Mouse (Mus musculus) activated CD4-positive, CD25-positive, alpha-beta regulatory T cell (primary cell): ENCODE measurements around the gene Gm11099. TPM values are rescaled to one million over a fixed set of nuclear protein-coding genes. Genes with fewer than 3 reads are reported as not detected.

Source experiments
- polyA plus RNA-seq, 2 experiments: library from polyadenylated mRNA; unstranded; fragments of 100-300 nt; shearing (Covaris generic); gene quantifications; one replicate each; pipeline ENCODE4 v1.2.1; 2017

Gm11099 gene
- polyA plus RNA-seq, result not detected

DNA sequence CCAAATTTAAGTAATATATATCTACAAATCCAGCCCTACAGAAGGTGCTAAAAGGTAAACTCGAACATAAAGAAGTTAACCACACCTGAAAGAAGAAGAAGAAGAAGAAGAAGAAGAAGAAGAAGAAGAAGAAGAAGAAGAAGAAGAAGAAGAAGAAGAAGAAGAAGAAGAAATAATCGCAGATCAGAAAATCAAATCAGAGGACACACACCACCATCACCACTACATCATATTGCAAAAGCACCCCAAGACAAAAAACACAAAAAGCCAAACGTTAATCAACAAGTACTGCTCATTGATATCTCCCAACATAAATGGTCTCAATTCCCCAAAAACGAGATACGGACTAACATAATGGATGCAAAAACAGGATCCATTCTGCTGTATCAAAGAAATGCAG is at the start of gene Gm11099:
Gene Gm11099, plus strand, starts transcription at position 301 of the 400 bp plus-strand sequence.

